Mouse (Mus musculus) kidney, embryonic 14.5 days (tissue): ENCODE results near the gene Entpd7. TPM values are rescaled to one million over a fixed set of nuclear protein-coding genes. Genes with fewer than 3 reads are reported as not detected.

ENCODE experiments used
- ATAC-seq: fragments of 200-750 bp; cut with Nextera tagmentation; 2 replicates; pipeline ENCODE4 v1.8.0; 2017; ENCODE audit warnings: moderate number of reproducible peaks, mild to moderate bottlenecking, moderate TSS enrichment, moderate library complexity; ENCODE audit not compliant: low FRiP score, low TSS enrichment
- H3K27ac ChIP-seq: fragments of 300-500 bp; sonication (generic); 2 replicates; pipeline ENCODE4 v1.5.1; 2014; ENCODE audit warnings: low read depth, mild to moderate bottlenecking, low read length, moderate library complexity, mixed read lengths
- H3K27me3 ChIP-seq: fragments of 300-500 bp; sonication (generic); 2 replicates; pipeline ENCODE4 v1.6.1; 2014; ENCODE audit warnings: mild to moderate bottlenecking, low read length; ENCODE audit not compliant: control insufficient read depth, insufficient read depth
- H3K36me3 ChIP-seq: fragments of 300-500 bp; sonication (generic); 2 replicates; pipeline ENCODE4 v1.6.1; 2014; ENCODE audit warnings: low read length, mixed read lengths; ENCODE audit not compliant: control insufficient read depth, insufficient read depth
- H3K4me1 ChIP-seq: fragments of 300-500 bp; sonication (generic); 2 replicates; pipeline ENCODE4 v1.6.1; 2014; ENCODE audit warnings: low read length, mixed read lengths; ENCODE audit not compliant: control insufficient read depth, insufficient read depth
- H3K4me2 ChIP-seq: fragments of 300-500 bp; sonication (generic); replicated peaks from 2 replicates; pipeline ENCODE4 v1.6.1; 2014; ENCODE audit warnings: low read depth, mild to moderate bottlenecking, low read length
- H3K4me3 ChIP-seq: fragments of 300-500 bp; sonication (generic); 2 replicates; pipeline ENCODE4 v1.5.1; 2014; ENCODE audit warnings: mild to moderate bottlenecking, low read length
- H3K9ac ChIP-seq: fragments of 300-500 bp; sonication (generic); 2 replicates; pipeline ENCODE4 v1.6.1; 2014; ENCODE audit warnings: low read depth, mild to moderate bottlenecking, low read length, moderate library complexity
- H3K9me3 ChIP-seq: fragments of 300-500 bp; sonication (generic); 2 replicates; pipeline ENCODE4 v1.6.1; 2016; ENCODE audit warnings: low read length; ENCODE audit not compliant: control insufficient read depth
- WGBS: fragments of 180-500 bp; shearing (Covaris S2); extraction: QIAGEN DNeasy Blood & Tissue Kit; methylation state at CpG from one replicate; pipeline ENCODE4 v1.1.7; 2014; 5-methylcytosine and 5-hydroxymethylcytosine counted together
- polyA plus RNA-seq: library from polyadenylated mRNA; unstranded; fragments of >200 nt; fragmentation: Nextera tagmentation; extraction: Ambion mirVana; gene quantifications from 2 replicates; pipeline ENCODE4 v1.2.1, GENCODE M21; 2014

The Entpd7 gene
- polyA plus RNA-seq, 1 experiment from 2014 or later: 16.1 TPM

GRCm38 (mm10) chr19:43752489-43753225 lies 63.2 kb downstream of the Entpd7 start, which contains the start of the genes Cutc and Cox15:
Gene Cutc, plus strand, starts transcription at chr19:43752996.
Gene Cox15, minus strand, starts transcription at chr19:43753000.
- H3K4me2 ChIP-seq: peak within 1 kb of the TSS; percentile 58
- H3K9ac ChIP-seq: peak within 1 kb of the TSS; percentile 79
- WGBS: 2% methylated on average over 62 of the region's 62 CpGs
- H3K4me1 ChIP-seq: no peaks in the 10 kb centered on the region
- H3K9me3 ChIP-seq: no peaks in the 10 kb centered on the region
- H3K4me3 ChIP-seq: peak within 1 kb of the TSS; percentile 70
- peak within 1 kb of the TSS; percentile 93 for H3K27ac ChIP-seq
- peaks cover 22% of the 10 kb centered on the region for H3K36me3 ChIP-seq
- H3K27me3 ChIP-seq: no peaks in the 10 kb centered on the region
- ATAC-seq: peak; percentile 90

GRCm38 (mm10) chr19:43753226-43753835 lies 63.9 kb downstream of the Entpd7 start:
- peak; percentile 91 for ATAC-seq
- no peaks in the 10 kb centered on the region for H3K4me1 ChIP-seq
- peak overlapping the region; percentile 58 for H3K4me2 ChIP-seq
- 2% methylated on average over 23 of the region's 24 CpGs for WGBS
- peak overlapping the region; percentile 93 for H3K27ac ChIP-seq
- H3K9me3 ChIP-seq: no peaks in the 10 kb centered on the region
- peaks cover 16% of the 10 kb centered on the region for H3K36me3 ChIP-seq
- peak overlapping the region; percentile 70 for H3K4me3 ChIP-seq
- peak overlapping the region; percentile 79 for H3K9ac ChIP-seq
- H3K27me3 ChIP-seq: no peaks in the 10 kb centered on the region

GRCm38 (mm10) chr19:43754237-43754636 lies 64.8 kb downstream of the Entpd7 start:
- Histone ChIP-seq H3K9ac (no peak overlapping the region), H3K27ac (no peak overlapping the region), H3K36me3 (peaks cover 6% of the 10 kb centered on the region; the same call in 1 of the 2 replicates), H3K4me1 (no peaks in the 10 kb centered on the region), H3K9me3 (no peaks in the 10 kb centered on the region), H3K27me3 (no peaks in the 10 kb centered on the region), H3K4me3 (no peak overlapping the region), H3K4me2 (no peak overlapping the region)
- WGBS: 71% methylated on average over 2 of the region's 2 CpGs
- ATAC-seq: no peak

GRCm38 (mm10) chr19:43754872-43755271 lies 65.4 kb downstream of the Entpd7 start:
- ATAC-seq: no peak
- Histone ChIP-seq H3K27me3 (no peaks in the 10 kb centered on the region), H3K9ac (no peak overlapping the region), H3K27ac (no peak overlapping the region), H3K4me2 (no peak overlapping the region), H3K4me1 (no peaks in the 10 kb centered on the region), H3K4me3 (no peak overlapping the region), H3K36me3 (peaks cover 4% of the 10 kb centered on the region; the same call in 1 of the 2 replicates), H3K9me3 (no peaks in the 10 kb centered on the region)
- 70% methylated on average over 2 of the region's 2 CpGs for WGBS

- 20% methylated on average over 6 of the region's 6 CpGs for WGBS
- Histone ChIP-seq H3K4me3 (no peak overlapping the region), H3K27me3 (no peaks in the 10 kb centered on the region), H3K4me2 (no peak overlapping the region), H3K4me1 (no peaks in the 10 kb centered on the region), H3K36me3 (0 out of 2 replicates have a peak, but pooled peaks cover 3% of the 10 kb centered on the region), H3K9ac (no peak overlapping the region), H3K27ac (no peak overlapping the region), H3K9me3 (no peaks in the 10 kb centered on the region)
- ATAC-seq: no peak
Observed at GRCm38 (mm10) chr19:43760504-43760903, 71.0 kb downstream of the Entpd7 start.

GRCm38 (mm10) chr19:43761543-43762256 lies 72.2 kb downstream of the Entpd7 start:
- 0 out of 2 replicates have a peak, but pooled peaks cover 3% of the 10 kb centered on the region for H3K36me3 ChIP-seq
- H3K9me3 ChIP-seq: no peaks in the 10 kb centered on the region
- no peak for ATAC-seq
- no peaks in the 10 kb centered on the region for H3K4me1 ChIP-seq
- H3K4me3 ChIP-seq: no peak overlapping the region
- no peak overlapping the region for H3K4me2 ChIP-seq
- H3K27me3 ChIP-seq: no peaks in the 10 kb centered on the region
- no peak overlapping the region for H3K9ac ChIP-seq
- H3K27ac ChIP-seq: no peak overlapping the region

- H3K36me3 ChIP-seq: 0 out of 2 replicates have a peak, but pooled peaks cover 3% of the 10 kb centered on the region
- no peak for ATAC-seq
- H3K27ac ChIP-seq: no peak overlapping the region
- no peaks in the 10 kb centered on the region for H3K9me3 ChIP-seq
- WGBS: 80% methylated on average over 2 of the region's 2 CpGs
- H3K27me3 ChIP-seq: no peaks in the 10 kb centered on the region
- no peak overlapping the region for H3K4me3 ChIP-seq
- no peak overlapping the region for H3K9ac ChIP-seq
- no peak overlapping the region for H3K4me2 ChIP-seq
- no peaks in the 10 kb centered on the region for H3K4me1 ChIP-seq
Observed at GRCm38 (mm10) chr19:43762410-43762809, 72.9 kb downstream of the Entpd7 start.

- H3K27ac ChIP-seq: no peak overlapping the region
- no peaks in the 10 kb centered on the region for H3K4me1 ChIP-seq
- 87% methylated on average over 5 of the region's 5 CpGs for WGBS
- H3K4me3 ChIP-seq: no peak overlapping the region
- ATAC-seq: no peak
- H3K9ac ChIP-seq: no peak overlapping the region
- H3K36me3 ChIP-seq: no peaks in the 10 kb centered on the region
- H3K4me2 ChIP-seq: no peak overlapping the region
- no peaks in the 10 kb centered on the region for H3K9me3 ChIP-seq
- H3K27me3 ChIP-seq: no peaks in the 10 kb centered on the region
Observed at GRCm38 (mm10) chr19:43766451-43766850, 77.0 kb downstream of the Entpd7 start.
